Mouse (Mus musculus): ENCODE data around the gene Ndufa4l2. TPM values are rescaled to one million over a fixed set of nuclear protein-coding genes. Genes with fewer than 3 reads are reported as not detected.
A peak's percentile ranks its signal among the peaks of the same experiment; 100 is the strongest.

The Ndufa4l2 gene
- polyA plus RNA-seq, 1 experiment from 2014 or later: not detected

DNA sequence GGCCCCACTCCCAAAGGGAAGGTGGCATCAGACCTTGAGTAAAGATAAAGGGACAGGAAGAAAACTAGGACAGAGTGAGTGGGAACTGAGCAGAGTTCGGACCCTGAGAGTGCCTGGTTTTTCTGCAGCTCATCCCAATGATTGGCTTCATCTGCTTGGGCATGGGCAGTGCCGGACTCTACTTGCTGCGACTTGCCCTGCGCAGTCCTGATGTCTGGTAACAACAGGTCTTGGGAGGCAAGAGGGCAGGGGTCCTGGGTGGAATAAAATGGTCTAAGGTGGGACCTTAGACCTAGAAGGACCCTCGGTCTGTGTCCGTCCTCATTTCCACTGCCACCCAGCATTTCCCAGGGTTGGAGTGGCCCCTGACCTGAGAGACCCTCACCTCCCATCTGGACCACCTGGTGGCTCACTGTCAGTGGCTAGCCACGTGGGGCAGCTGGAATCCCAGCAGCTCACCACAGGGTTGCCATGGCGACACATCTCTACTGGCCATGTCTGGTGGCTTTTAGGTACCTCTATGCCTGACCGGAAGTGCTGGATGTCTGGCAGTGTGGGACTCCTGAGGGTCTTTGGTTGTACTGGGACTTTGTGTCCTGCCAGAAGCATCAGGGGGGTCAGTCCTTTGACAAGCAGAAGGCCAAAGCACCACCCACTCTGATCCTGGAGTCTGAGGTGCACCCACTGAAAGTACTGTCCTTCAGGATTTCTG, 660 bp downstream of the Ndufa4l2 start:
- H3K27ac ChIP-seq: no peak overlapping the region
- WGBS (ENCODE audit: missing documents): 53% methylated on average over 8 of the region's 9 CpGs
- no peak overlapping the region for H3K4me3 ChIP-seq (ENCODE audit: inconsistent target)
- no peaks in the 10 kb centered on the region; the same call in 1 of the 2 replicates for H3K36me3 ChIP-seq (ENCODE audit: inconsistent target)
- no peaks in the 10 kb centered on the region for H3K79me2 ChIP-seq (ENCODE audit: inconsistent target)

DNA sequence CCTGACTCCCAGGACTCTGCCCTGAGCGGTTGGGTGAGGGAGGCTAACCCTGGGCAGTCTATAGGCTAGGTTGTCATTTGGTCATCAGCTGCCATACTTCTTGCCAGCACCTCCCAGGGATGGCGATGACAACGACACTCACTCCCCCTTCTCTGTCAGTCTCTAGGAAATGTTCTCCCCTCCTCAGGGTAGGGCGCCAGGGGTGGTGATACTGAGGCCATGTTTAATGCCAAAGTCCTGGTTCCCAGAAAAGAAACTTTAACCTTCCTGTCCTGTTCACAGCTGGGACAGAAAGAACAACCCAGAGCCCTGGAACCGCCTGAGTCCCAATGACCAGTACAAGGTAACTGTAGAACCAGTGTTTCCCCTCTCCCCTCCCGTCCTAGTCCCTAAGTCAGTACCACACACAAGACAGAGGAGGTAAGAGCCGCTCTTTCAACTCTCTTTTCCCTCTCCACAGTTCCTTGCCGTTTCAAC, 1.3 kb downstream of the Ndufa4l2 start:
- no peak overlapping the region for H3K4me3 ChIP-seq (ENCODE audit: inconsistent target)
- no peak overlapping the region for H3K27ac ChIP-seq
- WGBS (ENCODE audit: missing documents): 65% methylated on average over 8 of the region's 8 CpGs
- H3K36me3 ChIP-seq (ENCODE audit: inconsistent target): no peaks in the 10 kb centered on the region; the same call in 1 of the 2 replicates
- no peaks in the 10 kb centered on the region for H3K79me2 ChIP-seq (ENCODE audit: inconsistent target)

DNA sequence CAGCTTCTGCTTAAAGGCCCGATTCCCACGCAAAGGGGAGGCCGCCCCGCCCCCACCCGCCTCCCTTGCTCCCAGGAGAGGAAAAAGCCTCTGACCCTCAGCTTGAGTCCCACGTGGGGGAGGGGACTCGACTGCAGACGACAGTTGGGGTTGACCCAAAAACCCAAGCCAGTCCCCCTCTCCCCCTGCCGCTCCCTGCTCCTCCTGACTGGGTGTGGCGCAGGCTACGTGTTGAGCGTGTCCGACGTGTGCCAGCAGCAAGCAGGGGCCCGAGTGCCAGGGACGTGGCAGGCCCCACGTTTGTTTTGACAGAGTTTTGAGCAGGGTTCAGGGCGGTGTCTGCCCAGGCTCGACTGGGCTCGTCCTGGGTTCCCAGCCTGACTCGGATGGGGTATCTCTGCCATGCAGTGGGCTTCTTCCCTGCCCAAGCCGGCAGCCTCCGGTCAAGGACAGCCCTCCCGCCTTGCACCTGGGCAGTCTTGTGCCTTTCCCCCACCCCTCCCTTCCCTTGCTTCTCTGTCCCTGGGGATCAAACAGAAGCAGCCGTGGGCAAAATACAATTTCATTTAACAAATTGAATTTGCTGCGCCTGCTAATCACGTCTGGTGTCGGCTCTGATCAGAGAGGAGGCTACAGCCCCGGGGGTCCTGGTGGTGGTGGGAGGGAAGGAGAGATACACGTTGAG, 2.0 kb downstream of the Ndufa4l2 start:
- Histone ChIP-seq H3K4me3 (ENCODE audit: inconsistent target) (no peak overlapping the region), H3K27ac (no peak overlapping the region), H3K36me3 (ENCODE audit: inconsistent target) (no peaks in the 10 kb centered on the region; the same call in 1 of the 2 replicates), H3K79me2 (ENCODE audit: inconsistent target) (no peaks in the 10 kb centered on the region)
- WGBS (ENCODE audit: missing documents): 73% methylated on average over 27 of the region's 30 CpGs

DNA sequence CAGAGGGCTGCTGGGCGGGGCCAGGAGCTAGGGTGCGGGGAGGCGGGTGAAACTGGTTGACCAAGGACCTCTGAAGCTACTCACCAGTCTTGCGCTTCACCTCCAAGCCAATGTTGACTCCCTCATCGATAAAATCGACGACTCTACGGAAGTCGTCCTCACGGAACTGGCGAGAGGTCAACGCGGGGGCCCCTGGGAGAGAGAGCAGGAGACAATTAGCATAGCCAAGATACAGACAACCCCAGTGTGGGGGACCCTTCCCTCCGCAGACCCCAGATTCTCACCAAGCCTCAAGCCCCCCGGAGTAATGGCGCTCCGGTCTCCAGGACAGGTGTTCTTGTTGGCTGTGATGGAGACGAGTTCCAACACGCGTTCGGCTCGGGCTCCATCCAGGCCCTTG, 3.2 kb downstream of the Ndufa4l2 start:
- Histone ChIP-seq H3K36me3 (ENCODE audit: inconsistent target) (no peaks in the 10 kb centered on the region; the same call in 1 of the 2 replicates), H3K79me2 (ENCODE audit: inconsistent target) (no peaks in the 10 kb centered on the region), H3K4me3 (ENCODE audit: inconsistent target) (no peak overlapping the region), H3K27ac (no peak overlapping the region)
- 97% methylated on average over 19 of the region's 22 CpGs for WGBS (ENCODE audit: missing documents)

DNA sequence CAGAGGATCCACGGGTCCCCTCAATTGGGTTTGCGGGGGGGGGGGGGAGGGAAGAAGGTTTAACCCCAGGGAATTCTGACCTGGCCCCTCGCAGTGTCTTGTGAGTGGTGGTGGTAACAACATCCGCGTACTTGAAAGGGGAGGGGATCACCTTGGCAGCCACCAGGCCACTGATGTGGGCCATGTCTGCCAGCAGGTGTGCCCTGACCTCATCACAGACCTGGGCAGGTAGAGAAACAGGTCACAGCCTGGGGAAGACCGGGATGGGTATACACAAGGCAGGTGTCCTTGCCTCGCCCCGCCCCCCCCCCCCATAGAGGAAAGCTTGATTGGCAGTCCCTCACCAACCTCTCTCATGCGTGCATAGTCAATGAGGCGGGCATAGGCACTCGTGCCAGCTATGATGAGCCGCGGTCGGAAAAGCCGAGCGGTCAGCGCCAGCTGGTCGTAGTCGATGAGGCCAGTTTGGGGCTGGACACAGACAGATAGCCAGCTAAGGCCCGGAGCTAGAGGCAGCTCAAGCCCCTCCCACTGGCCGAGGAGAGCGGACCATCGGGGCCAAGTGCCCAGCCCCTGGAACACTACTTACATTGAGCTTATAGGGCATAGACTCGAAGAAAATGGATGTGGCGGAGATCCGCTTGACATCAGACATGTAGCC, 4.4 kb downstream of the Ndufa4l2 start:
- no peak overlapping the region for H3K4me3 ChIP-seq (ENCODE audit: inconsistent target)
- 96% methylated on average over 24 of the region's 26 CpGs for WGBS (ENCODE audit: missing documents)
- H3K27ac ChIP-seq: no peak overlapping the region
- H3K79me2 ChIP-seq (ENCODE audit: inconsistent target): no peaks in the 10 kb centered on the region
- no peaks in the 10 kb centered on the region; the same call in 1 of the 2 replicates for H3K36me3 ChIP-seq (ENCODE audit: inconsistent target)

DNA sequence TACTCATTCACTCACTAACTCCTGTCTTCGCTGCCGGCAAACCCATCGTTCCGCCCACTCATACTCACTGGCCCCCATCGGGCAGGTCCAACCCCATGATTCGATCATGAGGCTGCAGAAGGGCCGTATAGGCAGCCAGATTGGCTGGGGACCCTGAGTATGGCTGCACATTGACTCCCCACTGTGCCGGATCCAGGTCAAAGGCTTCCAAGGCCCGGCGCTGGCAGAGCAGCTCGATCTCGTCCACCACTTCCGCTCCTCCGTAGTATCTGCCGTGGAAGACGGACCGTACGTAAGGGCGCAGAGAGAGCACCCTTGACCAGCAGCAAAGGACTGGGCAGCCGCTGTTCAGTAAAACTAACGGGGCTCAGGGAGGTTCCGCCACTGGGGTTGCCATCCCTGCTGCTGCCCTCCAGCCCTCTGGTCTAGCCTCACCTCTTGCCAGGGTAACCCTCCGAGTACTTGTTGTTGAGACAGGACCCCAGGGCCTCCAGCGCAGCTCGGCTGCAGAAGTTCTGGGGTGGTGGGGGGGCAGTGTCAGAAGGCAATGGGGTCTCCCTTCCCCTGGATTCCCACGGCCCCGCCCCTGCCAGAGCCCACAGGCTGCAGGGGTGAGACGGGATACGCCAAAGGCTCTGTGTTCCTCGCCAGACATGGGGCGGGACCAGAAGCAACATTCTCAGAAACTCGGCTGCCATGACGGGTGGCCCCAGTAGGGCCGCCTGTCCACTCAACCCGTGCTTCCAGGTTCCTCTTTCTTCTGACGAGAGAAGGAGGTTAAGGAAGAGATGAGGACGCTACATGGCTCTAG, 5.3 kb downstream of the Ndufa4l2 start:
- H3K79me2 ChIP-seq (ENCODE audit: inconsistent target): no peaks in the 10 kb centered on the region
- H3K27ac ChIP-seq: no peak overlapping the region
- no peak overlapping the region for H3K4me3 ChIP-seq (ENCODE audit: inconsistent target)
- WGBS (ENCODE audit: missing documents): 91% methylated on average over 37 of the region's 37 CpGs
- no peaks in the 10 kb centered on the region; the same call in 1 of the 2 replicates for H3K36me3 ChIP-seq (ENCODE audit: inconsistent target)

DNA sequence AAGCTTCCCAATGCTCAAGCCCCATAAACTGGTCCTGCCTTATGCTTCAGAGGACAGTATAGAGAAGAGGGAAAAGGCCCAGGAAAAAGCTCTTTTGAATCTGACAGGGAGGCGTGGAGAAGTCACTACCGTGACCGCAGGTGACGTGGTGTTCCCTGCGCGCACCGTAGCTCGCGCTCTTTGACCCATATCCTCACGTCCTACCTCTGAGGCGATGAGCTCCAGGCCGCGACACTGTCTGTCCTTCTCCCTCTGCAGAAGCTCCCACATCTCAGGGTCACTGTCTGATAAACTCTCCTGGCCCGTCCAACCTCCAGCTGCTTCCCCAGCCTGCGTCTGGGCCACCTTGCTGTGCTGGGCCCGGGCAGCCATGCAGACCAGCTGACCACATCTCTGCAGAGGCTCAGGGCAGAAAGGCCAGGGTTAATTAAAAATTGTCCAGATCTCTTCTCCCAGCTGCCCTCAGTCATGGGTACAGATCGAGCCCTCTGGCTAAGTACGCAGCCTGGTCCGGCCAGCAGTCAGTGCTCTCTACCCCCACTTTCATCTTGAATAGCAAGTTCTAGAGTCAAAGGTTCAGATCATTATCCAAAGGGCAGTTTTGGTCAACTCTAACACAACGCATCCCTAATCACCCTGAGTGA, 6.1 kb downstream of the Ndufa4l2 start:
- Histone ChIP-seq H3K79me2 (ENCODE audit: inconsistent target) (no peaks in the 10 kb centered on the region), H3K27ac (no peak overlapping the region), H3K36me3 (ENCODE audit: inconsistent target) (no peaks in the 10 kb centered on the region; the same call in 1 of the 2 replicates), H3K4me3 (ENCODE audit: inconsistent target) (peak overlapping the region; percentile 68)
- 97% methylated on average over 20 of the region's 20 CpGs for WGBS (ENCODE audit: missing documents)

DNA sequence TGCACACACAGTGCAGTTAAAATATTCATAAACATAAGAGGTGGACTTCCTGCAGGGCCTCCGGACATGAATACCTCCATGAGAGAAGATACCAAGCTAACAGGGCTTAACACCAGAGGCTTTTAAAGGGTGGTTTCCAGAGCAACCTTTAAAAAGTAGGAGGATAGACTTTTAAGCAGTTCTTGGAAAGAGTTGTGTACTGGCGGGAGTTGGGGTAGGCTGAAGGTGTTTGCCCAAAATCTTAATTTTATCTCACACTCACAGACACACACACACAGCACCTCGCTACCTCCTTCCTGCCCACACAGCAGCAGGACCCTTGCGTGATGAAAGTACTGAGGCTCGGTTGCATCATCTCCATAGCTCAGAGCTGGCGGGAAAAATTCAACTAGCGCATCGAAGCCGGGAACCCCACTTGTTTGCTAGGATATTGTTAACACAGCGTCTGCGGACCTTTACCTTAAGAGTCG, 6.9 kb downstream of the Ndufa4l2 start:
- peak overlapping the region; percentile 68 for H3K4me3 ChIP-seq (ENCODE audit: inconsistent target)
- no peaks in the 10 kb centered on the region; the same call in 1 of the 2 replicates for H3K36me3 ChIP-seq (ENCODE audit: inconsistent target)
- no peaks in the 10 kb centered on the region for H3K79me2 ChIP-seq (ENCODE audit: inconsistent target)
- WGBS (ENCODE audit: missing documents): 4% methylated on average over 12 of the region's 12 CpGs
- H3K27ac ChIP-seq: peak overlapping the region; percentile 42

DNA sequence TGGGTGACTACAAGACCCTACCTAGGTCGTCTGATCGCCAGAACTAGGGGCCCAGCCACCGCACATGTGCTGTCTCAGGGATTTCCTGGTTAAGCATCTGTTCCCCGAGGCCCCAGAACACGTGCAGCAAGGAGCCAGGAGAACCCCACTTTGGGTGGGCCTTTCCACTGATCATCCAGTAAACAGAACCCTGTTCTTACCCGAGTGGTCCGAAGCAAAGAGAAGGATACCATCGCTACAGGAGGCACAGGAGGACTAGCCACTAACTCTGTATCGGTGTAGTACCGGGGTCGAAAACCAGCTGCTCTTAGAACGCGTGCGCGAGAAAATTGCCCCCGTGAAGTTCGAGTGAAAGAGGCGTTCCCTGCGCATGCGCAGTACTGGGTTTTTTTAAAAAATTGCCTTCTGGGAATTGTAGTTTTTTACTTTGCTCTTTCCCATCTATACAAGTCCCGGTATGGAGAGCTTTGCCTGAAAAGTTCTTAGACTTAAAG, 7.4 kb downstream of the Ndufa4l2 start, which contains the start of gene Shmt2:
Gene Shmt2, minus strand, starts transcription at position 357 of the 494 bp plus-strand sequence.
- H3K27ac ChIP-seq: peak within 1 kb of the TSS; percentile 42
- H3K4me3 ChIP-seq (ENCODE audit: inconsistent target): peak within 1 kb of the TSS; percentile 68
- no peaks in the 10 kb centered on the region for H3K79me2 ChIP-seq (ENCODE audit: inconsistent target)

DNA sequence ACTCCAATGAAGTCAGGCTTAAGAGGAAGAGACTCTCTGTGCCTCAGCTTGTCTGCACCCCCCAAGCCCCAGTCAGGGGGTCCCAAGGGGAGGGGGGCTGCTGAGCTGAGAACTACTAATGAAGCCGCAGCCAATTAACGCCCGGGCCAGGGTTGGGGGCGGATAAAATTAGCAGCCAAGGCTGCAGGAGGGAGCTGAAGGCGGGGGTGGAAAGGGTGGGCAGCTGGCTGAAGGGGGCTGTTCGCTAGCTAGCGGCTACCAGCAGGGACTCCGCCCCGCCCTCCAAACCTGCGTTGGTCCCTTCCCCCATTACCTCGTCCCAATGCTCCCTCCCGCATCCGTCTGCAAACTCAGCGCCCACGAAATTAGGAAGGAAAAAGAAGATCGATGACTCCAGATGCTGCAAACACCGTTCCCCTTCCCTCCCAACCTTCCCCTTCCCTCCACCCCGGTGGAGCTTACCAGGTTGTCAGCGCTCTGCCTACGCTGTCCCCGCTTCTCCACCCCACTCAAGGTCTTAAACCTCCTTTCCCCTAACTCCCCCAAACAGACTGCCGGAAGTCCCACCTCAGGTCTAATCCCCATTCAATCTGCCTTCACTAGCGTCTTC, 10.0 kb downstream of the Ndufa4l2 start:
- Histone ChIP-seq H3K36me3 (ENCODE audit: inconsistent target) (no peaks in the 10 kb centered on the region), H3K27ac (no peak overlapping the region)
- WGBS (ENCODE audit: missing documents): 21% methylated on average over 19 of the region's 23 CpGs

More for the DNA sequence above, 7.4 kb downstream of the Ndufa4l2 start, which contains the start of gene Shmt2:
- no peaks in the 10 kb centered on the region; the same call in 1 of the 2 replicates for H3K36me3 ChIP-seq (ENCODE audit: inconsistent target)
- WGBS (ENCODE audit: missing documents): under 1% methylated on average over 21 of the region's 21 CpGs

DNA sequence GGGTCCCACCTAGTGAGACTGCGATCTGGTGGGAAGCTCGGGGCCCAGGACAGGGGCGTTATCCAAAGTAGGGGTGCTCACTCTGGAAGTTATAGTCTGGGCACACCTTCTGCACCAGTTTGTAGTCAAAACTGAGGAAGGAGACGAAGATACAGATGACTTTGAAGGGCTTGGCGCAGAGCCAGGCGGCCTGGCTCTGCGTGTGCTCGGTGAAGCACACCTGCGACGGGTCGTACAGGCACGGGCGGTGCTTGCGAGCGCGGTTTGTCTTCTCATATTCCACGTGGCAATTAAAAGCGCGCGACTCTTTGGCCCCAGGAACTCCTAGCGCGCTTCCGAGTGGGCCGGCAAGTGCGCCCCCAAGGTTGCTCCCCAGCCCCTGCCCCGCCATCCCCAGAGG, 11.3 kb downstream of the Ndufa4l2 start:
- WGBS (ENCODE audit: missing documents): 4% methylated on average over 26 of the region's 26 CpGs
- no peak overlapping the region for H3K27ac ChIP-seq
- H3K4me3 ChIP-seq (ENCODE audit: inconsistent target): no peak overlapping the region
- no peaks in the 10 kb centered on the region for H3K36me3 ChIP-seq (ENCODE audit: inconsistent target)
- H3K79me2 ChIP-seq (ENCODE audit: inconsistent target): no peaks in the 10 kb centered on the region

More for the DNA sequence above, 10.0 kb downstream of the Ndufa4l2 start:
- Histone ChIP-seq H3K4me3 (ENCODE audit: inconsistent target) (no peak overlapping the region), H3K79me2 (ENCODE audit: inconsistent target) (no peaks in the 10 kb centered on the region)

DNA sequence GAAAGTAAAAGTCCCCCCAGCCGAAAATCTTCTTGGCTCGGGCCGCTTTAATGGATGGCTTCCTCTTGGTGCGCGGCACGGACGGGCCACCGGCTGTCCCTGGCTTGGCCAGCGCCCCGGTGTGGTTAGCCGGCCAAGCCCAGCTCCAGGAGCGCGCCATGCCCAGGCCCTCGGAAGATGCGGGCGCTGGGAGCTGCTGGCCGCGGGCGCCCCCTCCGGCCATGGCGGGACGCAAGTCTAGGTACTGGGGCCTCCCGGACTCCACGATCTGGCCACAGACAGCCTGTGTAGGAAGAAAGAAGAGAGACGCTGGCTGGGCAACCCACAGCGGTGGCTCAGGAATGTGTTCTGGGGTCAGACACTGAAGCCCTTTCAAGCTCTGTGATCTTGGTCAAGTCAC, 11.9 kb downstream of the Ndufa4l2 start:
- Histone ChIP-seq H3K36me3 (ENCODE audit: inconsistent target) (no peaks in the 10 kb centered on the region), H3K79me2 (ENCODE audit: inconsistent target) (no peaks in the 10 kb centered on the region), H3K4me3 (ENCODE audit: inconsistent target) (no peak overlapping the region), H3K27ac (no peak overlapping the region)
- WGBS (ENCODE audit: missing documents): under 1% methylated on average over 26 of the region's 26 CpGs

DNA sequence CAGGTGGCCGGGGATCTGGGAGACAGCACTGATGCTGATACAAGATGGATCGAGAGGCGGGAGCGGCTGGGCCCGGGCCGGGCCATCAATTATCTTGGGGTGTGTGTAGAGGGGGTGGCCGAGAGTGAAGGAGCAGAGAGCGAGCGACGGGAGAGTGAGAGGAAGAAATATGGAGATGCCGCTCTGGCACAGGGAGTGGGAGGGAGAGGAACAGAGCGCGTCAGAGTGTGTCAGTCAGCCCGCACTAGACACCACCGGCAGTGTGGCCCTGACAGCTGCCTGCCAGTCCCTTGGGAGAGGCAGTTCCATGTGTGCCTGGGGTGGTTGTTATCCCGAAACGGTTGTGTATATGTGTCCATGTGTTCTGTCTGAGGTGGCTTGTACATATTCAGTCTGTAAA, 12.7 kb downstream of the Ndufa4l2 start:
- H3K79me2 ChIP-seq (ENCODE audit: inconsistent target): no peaks in the 10 kb centered on the region
- no peak overlapping the region for H3K4me3 ChIP-seq (ENCODE audit: inconsistent target)
- 14% methylated on average over 17 of the region's 17 CpGs for WGBS (ENCODE audit: missing documents)
- no peaks in the 10 kb centered on the region for H3K36me3 ChIP-seq (ENCODE audit: inconsistent target)
- H3K27ac ChIP-seq: no peak overlapping the region
